Mouse (Mus musculus): ENCODE results near the gene Itga9.

The Itga9 gene

DNA sequence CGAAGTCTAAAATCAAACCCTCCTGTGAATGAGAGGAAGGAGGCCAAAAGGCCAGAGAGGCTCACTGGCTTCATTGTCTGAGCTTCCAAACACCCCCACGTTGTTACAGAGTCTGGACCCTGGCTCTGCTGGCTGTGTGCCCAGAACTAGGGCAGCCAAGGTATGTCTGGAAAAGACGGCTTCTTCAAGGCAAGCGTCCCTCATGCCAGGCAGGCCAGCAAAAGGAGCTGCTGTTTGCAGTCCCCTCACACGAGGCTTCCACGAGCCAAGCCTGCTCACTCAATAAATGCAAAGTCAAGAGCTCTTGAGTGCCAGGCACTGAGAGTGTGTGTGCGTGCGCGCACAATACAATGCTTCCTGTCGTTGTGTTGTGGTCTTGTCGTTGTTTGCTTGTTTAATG is 224.6 kb downstream of the Itga9 start:
- peak; percentile 76 for DNase-seq

DNA sequence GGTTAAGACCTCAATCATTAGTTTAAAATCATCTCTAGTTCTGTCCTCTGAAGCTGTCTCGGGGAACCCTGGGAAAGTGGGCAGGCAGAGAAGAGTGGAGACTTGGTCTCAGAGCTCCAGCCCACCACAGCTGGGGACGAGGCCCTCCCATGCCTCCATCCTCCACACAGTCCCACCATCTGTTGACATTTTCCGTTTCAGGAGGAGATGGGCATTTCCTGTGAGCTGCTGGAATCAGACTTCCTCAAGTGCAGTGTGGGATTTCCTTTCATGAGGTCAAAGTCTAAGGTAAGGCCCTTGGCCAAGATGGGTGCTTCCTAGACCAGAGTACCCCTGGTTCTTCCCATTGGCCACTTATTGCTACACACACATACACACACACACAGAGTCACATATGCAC is 226.0 kb downstream of the Itga9 start:
- no peak for DNase-seq

DNA sequence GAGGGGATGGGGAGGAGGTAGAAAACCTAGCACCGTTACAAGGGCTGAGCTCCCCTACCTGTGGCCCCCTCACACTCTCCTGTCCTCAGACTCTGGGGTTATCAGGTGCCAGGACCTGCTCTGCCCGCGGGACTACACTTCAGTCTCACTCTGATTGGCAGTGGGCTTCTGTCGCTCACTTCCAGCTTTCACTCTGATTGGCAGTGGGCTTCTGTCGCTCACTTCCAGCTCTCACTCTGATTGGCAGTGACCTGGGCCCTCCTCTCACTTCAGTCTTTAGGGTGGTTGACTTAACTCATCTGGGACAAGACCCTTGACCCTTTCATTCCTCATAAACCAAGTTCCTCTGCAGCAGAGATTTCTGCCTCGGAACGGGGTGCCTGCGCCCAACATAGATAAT is 226.9 kb downstream of the Itga9 start:
- no peak for DNase-seq

DNA sequence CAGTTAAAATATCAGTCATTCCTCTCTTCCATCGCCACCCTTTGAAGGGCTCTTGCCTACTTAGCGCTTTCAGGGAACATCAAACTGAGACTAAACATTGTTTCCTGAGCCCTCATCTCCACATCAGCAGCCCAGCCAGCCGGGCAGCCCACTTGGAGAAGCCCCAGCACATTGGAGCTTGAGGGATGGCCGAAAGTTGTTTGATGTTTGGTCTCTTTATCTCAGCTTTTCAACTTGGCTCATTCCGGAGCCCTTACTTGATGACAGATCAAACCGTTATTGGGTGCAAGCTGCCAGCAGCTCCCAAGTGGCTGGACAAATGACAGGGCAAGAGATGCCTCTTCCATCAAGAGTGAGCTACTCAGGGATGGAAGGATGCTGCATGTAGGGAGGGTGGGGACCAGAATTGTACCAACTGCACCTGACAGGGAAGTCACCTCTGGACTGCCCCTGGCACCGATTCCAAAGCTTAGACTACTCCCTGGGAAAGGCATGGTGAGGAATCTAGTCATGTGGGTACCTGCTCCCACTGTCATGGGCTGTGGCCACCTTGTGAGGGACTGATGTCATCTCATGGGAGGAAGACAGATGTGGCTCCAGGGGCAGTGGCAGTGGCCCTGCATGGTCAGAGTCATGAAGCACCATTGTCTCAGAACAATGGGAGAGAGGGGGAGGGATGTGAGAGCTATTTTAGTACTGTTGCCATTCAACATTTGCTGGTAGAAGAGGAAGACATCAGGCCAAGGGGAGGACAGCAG is 232.6 kb downstream of the Itga9 start:
- DNase-seq: no peak

DNA sequence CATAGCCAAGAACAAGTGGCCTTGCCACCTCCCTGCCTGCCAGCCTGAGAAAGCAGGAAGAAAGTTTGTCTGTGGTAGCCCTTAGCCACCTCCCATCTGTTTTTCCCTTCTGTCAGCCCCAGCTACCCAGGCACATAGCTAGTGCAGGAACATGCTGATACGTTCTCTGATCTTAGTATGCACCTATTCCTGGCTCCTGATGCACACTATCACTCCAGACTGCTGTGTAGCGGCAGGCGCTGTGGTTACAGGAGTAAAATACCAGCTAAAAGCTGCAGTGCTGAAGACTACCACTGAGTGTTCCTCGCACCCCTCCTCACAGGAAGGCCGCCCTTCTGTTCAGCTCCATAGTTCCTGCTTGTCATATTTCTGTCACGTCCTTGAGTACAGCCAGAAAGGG is 234.8 kb downstream of the Itga9 start:
- DNase-seq: no peak

DNA sequence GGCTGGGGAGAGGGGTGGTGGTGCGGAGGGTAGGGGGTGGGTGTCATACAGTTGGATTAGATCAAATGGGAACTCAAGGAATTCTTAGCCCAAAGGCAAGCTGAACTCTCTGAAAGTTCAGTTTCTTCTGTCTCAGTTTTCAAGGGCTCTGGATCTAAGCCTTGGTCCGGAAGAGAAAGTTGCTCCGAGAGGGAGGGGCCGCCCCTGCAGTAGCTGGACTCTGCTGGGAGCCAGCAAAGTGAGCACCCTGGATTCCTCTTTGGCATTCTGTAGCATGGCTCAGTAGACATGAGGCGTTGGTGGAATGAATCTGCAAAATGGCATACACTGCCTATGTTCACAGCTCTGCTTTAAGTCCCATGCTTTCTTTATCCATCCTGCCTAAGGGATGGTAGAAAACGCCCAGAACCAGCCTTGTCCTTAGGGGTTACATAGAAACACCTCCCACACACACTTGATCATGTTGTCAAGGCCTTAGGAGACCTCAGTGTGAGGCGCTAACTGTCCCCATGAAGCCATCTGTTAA is 235.5 kb downstream of the Itga9 start:
- no peak for DNase-seq

DNA sequence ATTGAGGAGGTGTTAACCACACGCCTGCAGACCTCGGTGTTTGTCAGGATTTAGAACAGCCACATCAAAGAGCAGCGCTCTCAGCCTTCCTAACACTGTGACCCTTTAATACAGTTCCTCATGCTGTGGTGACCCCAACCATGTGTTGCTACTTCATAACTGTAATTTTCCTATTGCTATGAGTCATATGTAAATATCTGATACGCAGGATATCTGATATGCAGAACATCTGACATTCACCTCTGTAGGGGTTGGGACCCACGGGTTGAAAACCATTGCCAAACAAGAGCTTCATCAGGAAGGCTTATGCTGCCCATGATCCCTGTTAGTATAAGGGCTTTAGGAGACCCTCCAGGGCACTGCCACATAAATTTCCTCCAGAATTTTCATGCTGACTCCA is 237.2 kb downstream of the Itga9 start:
- DNase-seq: no peak

DNA sequence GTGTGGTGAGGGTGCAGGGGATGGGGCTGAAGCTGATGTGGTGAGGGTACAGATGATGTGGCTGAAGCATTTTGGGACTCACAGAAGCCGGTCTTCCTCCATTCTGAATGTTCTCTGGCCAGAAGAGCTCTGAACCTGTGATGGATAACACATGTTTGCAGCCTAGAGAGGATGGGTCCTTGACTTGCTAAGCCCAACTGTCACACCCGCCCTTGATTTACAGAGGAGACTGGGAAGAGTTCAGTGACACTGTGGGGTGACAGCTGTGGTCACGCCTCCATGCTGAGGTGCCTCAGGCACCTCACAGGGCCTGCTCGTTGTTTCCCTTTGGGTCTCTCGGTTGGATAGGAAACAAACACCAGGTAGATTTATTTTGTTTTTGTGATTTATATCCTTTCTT is 238.5 kb downstream of the Itga9 start:
- DNase-seq: no peak

DNA sequence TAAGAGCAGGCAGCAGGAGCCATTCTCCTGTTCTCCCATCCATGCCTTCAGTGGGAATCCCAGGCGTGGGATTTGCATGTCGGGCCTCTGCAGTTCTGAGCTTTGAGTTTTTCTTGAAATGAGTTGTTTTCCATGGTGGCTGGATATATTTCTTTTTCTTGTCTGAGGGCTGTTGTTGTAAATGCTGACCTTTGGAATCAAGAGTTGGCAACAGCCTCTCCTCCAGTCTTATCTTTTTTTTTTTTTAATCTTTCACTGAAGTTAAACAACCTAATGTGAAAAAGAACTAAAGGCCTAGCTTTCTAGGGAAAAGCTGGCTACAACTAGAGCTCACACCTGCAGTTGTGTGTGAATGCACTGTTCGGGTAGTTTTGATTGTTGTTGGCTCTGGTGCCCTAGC is 240.3 kb downstream of the Itga9 start:
- DNase-seq: no peak

DNA sequence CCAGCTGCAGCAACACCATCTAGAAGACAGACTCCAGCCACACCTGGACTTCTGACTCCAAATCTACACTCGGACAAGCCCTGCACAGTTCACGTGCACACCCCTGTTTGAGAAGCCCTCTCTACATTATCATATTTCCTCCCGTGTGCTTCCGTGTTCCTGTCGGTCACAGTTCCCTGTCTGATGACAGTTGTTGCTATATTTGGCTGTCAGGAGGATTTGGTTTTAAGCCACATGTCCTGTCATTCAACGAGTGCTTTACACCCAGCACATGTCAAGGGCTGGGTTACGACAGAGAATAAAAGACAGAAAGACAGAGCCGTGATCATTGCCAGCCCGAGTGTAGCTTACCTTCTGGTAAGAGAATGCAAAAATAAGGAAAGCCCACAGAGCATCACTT is 250.2 kb downstream of the Itga9 start:
- no peak for DNase-seq

DNA sequence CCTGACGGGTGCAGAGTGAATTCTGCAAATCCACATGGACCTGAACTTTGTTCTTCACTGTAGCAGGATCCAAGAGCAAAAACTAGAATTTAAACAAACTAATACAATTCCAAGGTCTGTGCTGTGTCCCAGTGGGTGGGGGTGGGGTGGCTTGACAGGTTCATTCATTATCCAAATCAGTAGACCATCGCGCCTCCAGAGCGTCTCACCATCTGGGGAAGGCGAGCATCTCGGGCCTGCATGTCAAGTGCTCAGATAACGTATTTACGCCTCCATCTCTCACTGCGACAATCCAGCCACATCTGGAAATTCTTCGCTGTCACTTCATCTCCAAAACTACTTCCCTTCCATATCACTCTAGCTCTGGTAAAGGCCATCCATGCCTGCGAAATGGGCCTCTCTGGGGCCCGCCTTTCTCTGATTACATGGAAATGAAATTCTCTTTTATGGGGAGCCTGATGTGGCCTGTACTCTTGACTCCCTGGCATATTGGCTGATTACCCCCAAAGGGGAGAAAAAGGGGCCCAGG is 254.2 kb downstream of the Itga9 start:
- DNase-seq: no peak

DNA sequence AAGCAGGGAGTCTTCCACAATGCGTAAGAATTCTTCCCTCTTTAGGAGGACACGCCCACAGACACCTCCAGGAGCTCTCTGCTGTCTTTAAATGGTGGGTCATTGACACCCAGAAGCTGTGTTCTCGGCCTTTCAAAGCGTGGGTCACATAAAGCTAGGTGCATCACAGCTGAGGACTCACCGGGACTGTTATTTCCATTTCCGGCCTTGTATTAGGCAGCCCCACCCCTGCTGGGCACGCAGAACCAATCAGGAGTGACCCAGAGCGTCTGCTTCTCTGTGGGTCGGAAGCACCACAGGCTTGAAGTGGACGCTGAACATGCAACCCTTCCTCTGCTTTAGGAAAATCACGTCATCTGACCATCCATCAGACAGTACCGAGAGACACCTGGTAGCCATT is 255.7 kb downstream of the Itga9 start:
- no peak for DNase-seq

DNA sequence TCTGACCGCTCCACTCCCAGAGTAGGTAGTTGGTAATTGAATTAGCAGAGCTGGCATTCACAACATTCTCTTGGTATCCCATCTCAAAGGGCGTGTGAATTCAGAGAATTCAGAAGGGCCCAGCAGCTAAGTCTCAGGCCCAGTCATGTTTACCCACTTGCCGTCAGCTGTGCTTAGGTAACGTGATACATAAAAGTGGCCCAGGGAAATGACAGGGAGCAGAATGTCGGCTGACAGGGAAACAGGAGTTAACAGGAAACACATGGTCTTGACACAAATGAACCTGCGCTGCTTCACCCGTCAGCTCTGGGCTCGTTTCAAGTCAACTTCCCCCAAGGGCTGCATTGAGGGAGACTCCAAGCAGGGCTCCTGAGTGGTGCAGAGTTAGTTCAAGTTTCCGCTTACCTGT is 256.4 kb downstream of the Itga9 start:
- no peak for DNase-seq

DNA sequence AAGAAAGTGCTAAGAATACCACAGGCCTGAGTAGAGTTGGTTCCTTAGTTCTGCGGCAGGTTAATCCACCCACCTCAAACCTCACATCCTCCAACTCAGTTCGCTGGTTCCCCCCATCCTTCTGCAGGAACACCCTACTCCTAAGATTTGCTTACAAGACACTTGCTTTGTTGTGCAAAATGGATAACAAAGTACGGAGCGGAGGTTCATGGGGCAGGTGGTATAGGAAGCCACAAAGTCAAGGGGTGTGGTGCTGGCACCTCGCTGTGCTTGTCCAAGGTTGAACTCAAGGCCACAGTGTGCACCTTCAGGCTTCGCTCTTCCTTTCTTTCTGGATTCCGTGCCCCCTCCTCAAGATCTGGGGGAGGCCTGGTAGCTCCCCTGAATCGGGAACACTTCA is 257.0 kb downstream of the Itga9 start:
- no peak for DNase-seq

DNA sequence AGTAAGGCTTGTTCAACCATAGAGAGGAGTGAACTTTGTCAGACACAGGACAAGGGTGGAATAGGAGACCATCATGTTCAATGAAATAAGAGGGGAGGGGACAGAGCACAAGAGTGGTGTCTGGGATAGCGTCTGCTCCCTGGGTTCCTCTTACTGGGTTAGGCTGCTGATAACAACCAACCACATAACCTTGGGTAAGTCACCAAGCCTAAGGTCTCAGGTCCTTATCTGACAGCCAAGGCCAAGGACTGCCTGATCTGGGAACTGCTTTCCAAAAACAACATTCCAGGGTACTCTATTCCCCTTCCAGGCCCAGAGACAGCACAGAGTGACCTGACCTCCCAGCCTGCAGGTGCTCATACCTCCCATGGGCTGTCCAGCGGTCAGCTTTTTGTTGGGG is 260.5 kb downstream of the Itga9 start:
- no peak for DNase-seq

DNA sequence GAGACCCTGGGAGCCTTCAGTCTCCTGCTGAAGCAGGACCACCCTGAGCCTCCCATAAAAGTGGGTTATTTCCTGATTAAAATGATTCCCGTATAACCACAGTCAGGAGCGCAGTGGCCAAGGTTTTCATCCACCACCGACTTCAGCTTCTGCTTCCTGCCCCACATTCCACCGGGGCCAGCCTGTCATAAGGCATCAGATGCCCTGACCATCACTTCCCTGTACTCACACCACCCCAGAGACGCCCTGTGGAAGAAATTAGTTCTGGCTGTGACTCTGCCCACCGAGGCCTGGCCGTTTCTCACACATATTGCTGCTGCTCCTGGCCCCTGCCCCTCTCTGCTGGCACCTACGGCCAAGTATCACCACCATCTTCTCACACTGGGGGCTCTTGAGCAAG is 261.4 kb downstream of the Itga9 start:
- DNase-seq: no peak

DNA sequence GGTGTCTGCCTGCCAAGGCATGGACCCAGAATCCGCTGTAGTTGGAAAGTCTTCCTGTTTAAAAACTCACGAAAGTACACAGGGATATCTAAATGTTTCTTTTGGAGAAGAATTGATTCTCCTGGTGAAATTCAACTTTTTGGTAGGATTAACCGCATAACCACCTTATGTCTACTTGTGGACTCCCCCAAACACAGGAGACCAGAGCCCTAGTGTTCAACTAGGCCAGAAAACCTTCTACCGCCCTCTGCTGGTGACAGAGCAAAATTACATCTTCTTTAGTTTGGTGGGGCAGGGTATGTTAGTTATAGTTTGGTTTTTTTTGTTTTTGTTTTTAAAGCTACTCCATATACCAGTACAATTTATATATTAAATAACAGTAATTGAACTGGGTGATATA is 264.6 kb downstream of the Itga9 start:
- no peak for DNase-seq

DNA sequence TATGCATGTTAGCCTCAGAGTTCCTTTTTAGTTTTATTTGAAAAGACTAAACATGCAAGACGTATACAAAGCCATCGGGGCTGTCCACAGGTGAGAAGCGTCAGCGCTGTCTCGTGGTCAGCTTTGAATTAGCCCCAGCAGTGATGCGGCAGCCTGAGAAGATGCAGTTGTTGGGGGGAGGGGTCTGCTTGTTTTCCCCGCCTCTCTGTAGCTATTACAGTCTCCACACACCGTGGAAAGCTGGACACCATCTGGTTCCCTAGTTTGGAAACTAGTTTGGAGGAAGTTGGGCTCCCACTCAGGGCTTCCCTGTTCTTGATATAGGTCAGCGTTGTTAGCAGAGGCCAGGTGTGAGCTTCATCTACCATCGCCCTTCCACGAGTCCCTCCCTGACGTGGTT is 266.5 kb downstream of the Itga9 start:
- DNase-seq: no peak

DNA sequence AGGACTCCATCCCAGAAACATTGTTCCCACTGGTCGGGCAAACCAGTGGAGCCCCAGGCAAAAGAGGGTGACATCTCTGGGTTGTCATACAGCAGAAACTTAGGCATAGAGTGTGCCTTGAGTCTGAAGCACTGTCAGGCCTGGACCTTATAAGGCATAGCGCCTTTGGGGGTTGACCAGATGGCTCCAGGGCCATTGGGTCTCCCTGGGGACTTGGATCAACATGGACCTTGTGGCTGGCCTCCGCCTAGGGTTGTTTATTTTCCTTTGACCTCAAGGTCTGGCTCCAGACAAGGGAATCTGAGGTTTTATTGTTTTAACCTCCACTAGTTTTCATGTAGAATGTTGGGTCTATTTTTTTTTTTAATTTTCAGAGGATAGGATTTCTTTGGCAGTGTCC is 267.1 kb downstream of the Itga9 start:
- DNase-seq: peak; percentile 64

DNA sequence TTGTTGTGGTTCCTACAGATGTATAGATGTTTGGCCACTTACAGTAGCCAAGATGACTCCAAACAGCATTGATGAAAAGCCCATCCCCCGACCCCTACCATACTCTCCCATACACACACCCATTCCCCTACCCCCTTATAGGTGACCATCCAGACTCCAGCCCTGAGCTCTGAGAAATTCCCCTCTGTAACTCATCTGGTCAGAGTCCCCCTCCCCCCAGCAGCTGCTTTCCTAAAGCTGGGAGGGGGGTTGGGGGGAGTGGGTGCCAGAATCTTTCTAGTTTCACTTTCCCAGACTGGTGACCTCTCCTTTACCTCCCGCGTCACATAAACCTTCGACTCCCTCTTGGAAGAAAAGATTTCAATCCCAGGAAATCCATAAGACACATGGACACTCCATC is 269.2 kb downstream of the Itga9 start:
- no peak for DNase-seq

DNA sequence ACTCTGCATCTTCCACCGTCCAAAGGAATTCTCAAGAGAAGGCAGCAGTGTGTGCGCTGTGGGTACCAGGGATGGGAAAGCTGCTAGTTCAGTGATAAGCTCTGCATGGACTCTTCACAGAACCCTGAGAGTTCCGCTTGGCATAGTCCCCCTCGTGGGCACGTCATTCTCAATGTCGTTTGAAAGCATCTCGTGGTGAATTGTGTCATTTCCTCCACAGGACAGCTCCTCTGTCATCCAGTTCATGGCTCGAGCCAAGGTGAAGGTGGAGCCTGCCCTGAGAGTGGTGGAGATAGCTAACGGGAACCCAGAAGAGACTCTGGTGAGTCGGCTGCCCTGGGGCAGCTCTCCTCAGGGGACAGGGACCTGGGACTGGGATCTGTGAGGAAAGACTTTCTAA is 270.4 kb downstream of the Itga9 start:
- no peak for DNase-seq

DNA sequence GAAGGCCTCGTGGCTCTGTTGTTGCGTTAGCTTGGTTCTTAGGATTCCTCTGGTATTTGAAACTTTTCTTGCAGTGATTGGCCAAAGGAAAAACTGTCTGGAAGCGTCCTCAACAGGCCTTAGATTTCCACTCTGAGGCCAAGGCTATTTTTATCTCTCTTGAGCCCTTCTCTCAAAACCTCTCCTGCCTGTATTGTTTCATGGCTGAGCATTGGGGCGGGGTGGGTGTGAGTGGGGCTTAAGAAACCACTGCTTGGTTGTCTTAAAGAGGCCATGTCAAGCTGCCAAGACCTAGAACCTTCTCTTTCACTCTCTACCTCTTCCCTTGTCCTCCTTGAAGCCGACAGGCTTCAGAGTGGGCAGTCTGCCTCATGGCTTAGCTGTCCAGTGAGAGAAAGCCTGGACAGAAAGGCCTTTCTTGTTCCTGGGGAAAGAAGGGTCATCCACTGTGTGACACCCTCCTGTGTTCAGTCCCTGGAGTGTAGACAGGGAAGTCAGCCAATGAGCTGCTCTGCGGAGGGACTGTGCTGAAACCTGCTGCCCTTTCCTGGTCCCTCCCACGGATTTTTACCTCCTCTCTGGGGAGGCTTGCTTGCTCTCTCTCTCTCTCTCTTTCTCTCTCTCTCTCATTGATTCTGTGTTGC is 271.0 kb downstream of the Itga9 start:
- no peak for DNase-seq

DNA sequence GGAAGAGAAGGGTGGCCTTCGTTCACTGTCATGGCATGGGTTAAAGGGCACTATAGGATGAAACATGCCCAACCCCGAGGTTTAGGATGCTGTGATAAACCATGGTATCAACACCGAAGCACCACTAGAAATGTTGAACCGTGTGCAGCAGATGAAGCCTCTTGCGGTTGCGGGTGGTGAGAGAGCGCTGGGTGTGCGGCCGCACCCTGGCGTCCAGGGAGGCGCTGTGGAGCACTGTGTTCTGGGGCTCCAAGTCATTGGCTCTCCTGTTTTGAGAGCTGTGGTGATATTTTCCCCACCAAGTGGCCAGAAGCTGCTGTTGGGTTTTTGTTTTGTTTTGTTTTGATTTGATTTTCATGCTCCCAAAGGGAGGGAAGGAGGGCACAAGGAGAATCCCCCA is 272.1 kb downstream of the Itga9 start:
- no peak for DNase-seq

DNA sequence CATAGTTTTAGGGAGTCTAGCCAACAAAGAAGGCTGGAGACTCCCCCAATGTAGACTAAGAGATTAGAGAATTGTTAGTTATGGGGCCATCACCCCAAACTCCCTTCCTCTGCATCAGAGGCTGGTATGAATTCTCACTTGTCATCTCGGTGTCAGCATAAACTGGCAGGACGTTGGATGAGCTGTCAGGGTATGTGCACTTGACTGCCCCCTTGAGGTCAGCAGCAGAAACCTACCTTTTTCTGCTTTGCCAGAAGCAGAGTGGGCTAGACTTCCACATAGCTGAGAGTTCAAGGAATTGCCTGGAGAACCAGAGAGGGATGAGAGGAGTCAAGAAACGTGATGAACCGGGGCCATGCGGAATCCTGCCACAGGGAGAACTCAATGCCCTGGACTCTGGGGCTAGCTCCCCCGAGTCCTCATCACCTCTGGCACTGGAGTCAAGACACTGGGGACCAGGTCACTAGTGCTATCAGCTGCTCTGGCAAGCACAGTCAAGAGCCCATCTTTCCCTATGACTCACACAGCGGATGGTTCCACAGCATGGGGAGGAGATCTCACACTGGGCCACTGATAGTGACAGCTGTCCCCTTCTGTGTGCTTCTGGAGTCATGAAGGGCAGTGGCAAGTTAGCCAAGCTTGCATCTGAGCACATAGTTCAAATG is 274.9 kb downstream of the Itga9 start:
- DNase-seq: no peak
